Mouse (Mus musculus): ENCODE results near the gene Igf2bp1. TPM values are rescaled to one million over a fixed set of nuclear protein-coding genes. Genes with fewer than 3 reads are reported as not detected.

Igf2bp1 gene
- total and polyA plus RNA-seq, 2 experiments from 2014 or later, result 3.4 to 4.5 TPM

GRCm38 (mm10) chr11:95978487-95978886 lies 27.3 kb downstream of the Igf2bp1 start:
- Histone ChIP-seq H3K4me1 (ENCODE audit: control insufficient read depth, insufficient read depth) (peaks cover 8% of the 10 kb centered on the region; the same call in 1 of the 2 replicates), H3K27ac (ENCODE audit: low read depth) (no peak overlapping the region), H3K4me3 (ENCODE audit: low read depth, low read length) (no peak overlapping the region), H3K27me3 (ENCODE audit: control insufficient read depth, insufficient read depth, low read length) (no peaks in the 10 kb centered on the region), H3K9ac (replicated peaks; ENCODE audit: low read depth, low read length) (no peak overlapping the region), H3K9me3 (replicated peaks; ENCODE audit: control insufficient read depth, low read length) (no peaks in the 10 kb centered on the region), H3K36me3 (replicated peaks; ENCODE audit: control insufficient read depth, insufficient read depth, low read length) (peaks cover 19% of the 10 kb centered on the region; the same call in 1 of the 2 replicates), H3K4me2 (ENCODE audit: low read depth, low read length) (no peak overlapping the region)
- TF ChIP-seq CTCF (IDR thresholded peaks at IDR 0.05; ENCODE audit: low read depth) (0 out of 2 replicates have a peak, but pooled peaks have one; percentile 9), EP300 (IDR thresholded peaks at IDR 0.05; ENCODE audit: low read depth) (no peak)
- 87% methylated on average over 3 of the region's 3 CpGs for WGBS
- ATAC-seq (ENCODE audit: insufficient read depth, low read depth) (no peak), DNase-seq (ENCODE audit: low spot score) (no peak)

GRCm38 (mm10) chr11:95976290-95976689 lies 29.4 kb downstream of the Igf2bp1 start:
- TF ChIP-seq EP300 (IDR thresholded peaks at IDR 0.05; ENCODE audit: low read depth), result no peak
- no peak for TF ChIP-seq CTCF (IDR thresholded peaks at IDR 0.05; ENCODE audit: low read depth)
- no peaks in the 10 kb centered on the region for H3K27me3 ChIP-seq (ENCODE audit: control insufficient read depth, insufficient read depth, low read length)
- no peaks in the 10 kb centered on the region for H3K9me3 ChIP-seq (replicated peaks; ENCODE audit: control insufficient read depth, low read length)
- DNase-seq (ENCODE audit: low spot score), result no peak
- H3K27ac ChIP-seq (ENCODE audit: low read depth), result no peak overlapping the region
- no peaks in the 10 kb centered on the region for H3K4me1 ChIP-seq (ENCODE audit: control insufficient read depth, insufficient read depth)
- WGBS, result 93% methylated on average over 2 of the region's 2 CpGs
- no peak overlapping the region for H3K9ac ChIP-seq (replicated peaks; ENCODE audit: low read depth, low read length)
- H3K4me3 ChIP-seq (ENCODE audit: low read depth, low read length), result no peak overlapping the region
- no peak overlapping the region for H3K4me2 ChIP-seq (ENCODE audit: low read depth, low read length)
- peaks cover 37% of the 10 kb centered on the region for H3K36me3 ChIP-seq (replicated peaks; ENCODE audit: control insufficient read depth, insufficient read depth, low read length)
- no peak for ATAC-seq (ENCODE audit: insufficient read depth, low read depth)

DNA sequence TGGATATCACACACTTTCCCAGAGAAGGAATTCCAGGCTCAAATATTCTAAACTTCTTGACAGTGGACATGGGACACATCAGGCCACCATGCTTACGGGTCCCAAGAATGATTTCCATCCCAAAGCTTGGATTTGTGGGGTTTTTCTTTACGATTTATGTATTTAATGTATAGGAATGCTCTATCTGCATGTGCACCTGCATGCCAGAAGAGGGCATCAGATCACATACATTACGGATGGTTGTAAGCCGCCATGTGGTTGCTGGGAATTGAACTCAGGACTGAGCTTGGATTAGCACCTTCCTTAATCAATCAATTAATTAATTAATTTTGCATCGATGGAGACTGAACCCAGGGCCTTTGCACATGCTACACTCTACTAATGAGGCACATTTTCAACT lies 30.0 kb downstream of the Igf2bp1 start:
- H3K4me3 ChIP-seq (ENCODE audit: low read depth, low read length), result no peak overlapping the region
- peak; percentile 8; the same call in 1 of the 2 replicates for TF ChIP-seq CTCF (IDR thresholded peaks at IDR 0.05; ENCODE audit: low read depth)
- TF ChIP-seq EP300 (IDR thresholded peaks at IDR 0.05; ENCODE audit: low read depth), result no peak
- H3K27me3 ChIP-seq (ENCODE audit: control insufficient read depth, insufficient read depth, low read length), result no peaks in the 10 kb centered on the region
- no peaks in the 10 kb centered on the region for H3K4me1 ChIP-seq (ENCODE audit: control insufficient read depth, insufficient read depth)
- H3K9me3 ChIP-seq (replicated peaks; ENCODE audit: control insufficient read depth, low read length), result no peaks in the 10 kb centered on the region
- WGBS, result 89% methylated on average over 5 of the region's 5 CpGs
- H3K36me3 ChIP-seq (replicated peaks; ENCODE audit: control insufficient read depth, insufficient read depth, low read length), result peaks cover 43% of the 10 kb centered on the region
- ATAC-seq (ENCODE audit: insufficient read depth, low read depth) (no peak), DNase-seq (ENCODE audit: low spot score) (no peak)
- no peak overlapping the region for H3K27ac ChIP-seq (ENCODE audit: low read depth)
- no peak overlapping the region for H3K9ac ChIP-seq (replicated peaks; ENCODE audit: low read depth, low read length)
- no peak overlapping the region for H3K4me2 ChIP-seq (ENCODE audit: low read depth, low read length)

GRCm38 (mm10) chr11:95973187-95973586 lies 32.6 kb downstream of the Igf2bp1 start:
- WGBS, result 66% methylated on average over 6 of the region's 6 CpGs
- peaks cover 68% of the 10 kb centered on the region for H3K36me3 ChIP-seq (replicated peaks; ENCODE audit: control insufficient read depth, insufficient read depth, low read length)

GRCm38 (mm10) chr11:95963304-95963703 lies 42.4 kb downstream of the Igf2bp1 start:
- no peak overlapping the region for H3K4me2 ChIP-seq (ENCODE audit: low read depth, low read length)
- H3K27me3 ChIP-seq (ENCODE audit: control insufficient read depth, insufficient read depth, low read length), result no peaks in the 10 kb centered on the region
- no peaks in the 10 kb centered on the region for H3K9me3 ChIP-seq (replicated peaks; ENCODE audit: control insufficient read depth, low read length)
- WGBS, result 71% methylated on average over 7 of the region's 7 CpGs
- no peak overlapping the region for H3K9ac ChIP-seq (replicated peaks; ENCODE audit: low read depth, low read length)
- no peaks in the 10 kb centered on the region for H3K4me1 ChIP-seq (ENCODE audit: control insufficient read depth, insufficient read depth)
- ATAC-seq (ENCODE audit: insufficient read depth, low read depth) (no peak), DNase-seq (ENCODE audit: low spot score) (no peak)
- peaks cover 58% of the 10 kb centered on the region for H3K36me3 ChIP-seq (replicated peaks; ENCODE audit: control insufficient read depth, insufficient read depth, low read length)
- no peak overlapping the region for H3K27ac ChIP-seq (ENCODE audit: low read depth)
- TF ChIP-seq CTCF (IDR thresholded peaks at IDR 0.05; ENCODE audit: low read depth), result no peak
- TF ChIP-seq EP300 (IDR thresholded peaks at IDR 0.05; ENCODE audit: low read depth), result no peak
- H3K4me3 ChIP-seq (ENCODE audit: low read depth, low read length), result no peak overlapping the region

More at GRCm38 (mm10) chr11:95973187-95973586, 32.6 kb downstream of the Igf2bp1 start:
- Histone ChIP-seq H3K4me1 (ENCODE audit: control insufficient read depth, insufficient read depth) (no peaks in the 10 kb centered on the region), H3K9ac (replicated peaks; ENCODE audit: low read depth, low read length) (no peak overlapping the region), H3K4me3 (ENCODE audit: low read depth, low read length) (no peak overlapping the region), H3K27ac (ENCODE audit: low read depth) (no peak overlapping the region), H3K4me2 (ENCODE audit: low read depth, low read length) (no peak overlapping the region), H3K27me3 (ENCODE audit: control insufficient read depth, insufficient read depth, low read length) (no peaks in the 10 kb centered on the region), H3K9me3 (replicated peaks; ENCODE audit: control insufficient read depth, low read length) (no peaks in the 10 kb centered on the region)
- no peak for TF ChIP-seq EP300 (IDR thresholded peaks at IDR 0.05; ENCODE audit: low read depth)
- TF ChIP-seq CTCF (IDR thresholded peaks at IDR 0.05; ENCODE audit: low read depth), result peak; percentile 52
- no peak for ATAC-seq (ENCODE audit: insufficient read depth, low read depth)
- no peak for DNase-seq (ENCODE audit: low spot score)

- Histone ChIP-seq H3K36me3 (replicated peaks; ENCODE audit: control insufficient read depth, insufficient read depth, low read length) (peaks cover 20% of the 10 kb centered on the region), H3K27me3 (ENCODE audit: control insufficient read depth, insufficient read depth, low read length) (no peaks in the 10 kb centered on the region), H3K9ac (replicated peaks; ENCODE audit: low read depth, low read length) (no peak overlapping the region), H3K9me3 (replicated peaks; ENCODE audit: control insufficient read depth, low read length) (no peaks in the 10 kb centered on the region), H3K27ac (ENCODE audit: low read depth) (no peak overlapping the region), H3K4me2 (ENCODE audit: low read depth, low read length) (no peak overlapping the region), H3K4me3 (ENCODE audit: low read depth, low read length) (no peak overlapping the region), H3K4me1 (ENCODE audit: control insufficient read depth, insufficient read depth) (no peaks in the 10 kb centered on the region)
- DNase-seq (ENCODE audit: low spot score), result no peak
- 74% methylated on average over 6 of the region's 6 CpGs for WGBS
- TF ChIP-seq CTCF (IDR thresholded peaks at IDR 0.05; ENCODE audit: low read depth) (peak; percentile 15; the same call in 1 of the 2 replicates), EP300 (IDR thresholded peaks at IDR 0.05; ENCODE audit: low read depth) (no peak)
- no peak for ATAC-seq (ENCODE audit: insufficient read depth, low read depth)
These were observed 46.6 kb downstream of the Igf2bp1 start for GRCm38 (mm10) chr11:95959152-95959551.

Data from heart, postnatal 0 days (tissue).